Mouse (Mus musculus): ENCODE measurements around the gene Ptov1.
"Not testable (repeated sequence)": the region's sequence is repeated elsewhere in the genome, so short reads cannot be mapped to it uniquely, and the experiment has no call there.

Ptov1 gene

GRCm38 (mm10) chr7:44888256-44889105, 18.9 kb upstream of the Ptov1 start:
- no peak for DNase-seq

GRCm38 (mm10) chr7:44886964-44887363, 17.4 kb upstream of the Ptov1 start:
- DNase-seq, result no peak

GRCm38 (mm10) chr7:44884637-44885036, 15.0 kb upstream of the Ptov1 start:
- no peak for DNase-seq

GRCm38 (mm10) chr7:44883036-44883435, 13.4 kb upstream of the Ptov1 start:
- no peak for DNase-seq

- no peak for DNase-seq
Observed at GRCm38 (mm10) chr7:44877833-44878232, 8.2 kb upstream of the Ptov1 start.

- not testable (repeated sequence) for DNase-seq
Observed at GRCm38 (mm10) chr7:44871774-44872173, 2.2 kb upstream of the Ptov1 start.

GRCm38 (mm10) chr7:44871181-44871580, 1.6 kb upstream of the Ptov1 start:
- no peak for DNase-seq

GRCm38 (mm10) chr7:44870614-44871013, 1.0 kb upstream of the Ptov1 start:
- no peak for DNase-seq

- peak; percentile 31 to 36 for DNase-seq
Observed at GRCm38 (mm10) chr7:44868919-44869696, 480 bp downstream of the Ptov1 start.

GRCm38 (mm10) chr7:44868465-44868864, 1.1 kb downstream of the Ptov1 start:
- no peak for DNase-seq

GRCm38 (mm10) chr7:44867802-44868201, 1.8 kb downstream of the Ptov1 start:
- no peak for DNase-seq

- DNase-seq, result no peak
Observed at GRCm38 (mm10) chr7:44867010-44867702, 2.4 kb downstream of the Ptov1 start.

- DNase-seq, result no peak
Observed at GRCm38 (mm10) chr7:44866276-44867009, 3.1 kb downstream of the Ptov1 start.

- no peak for DNase-seq
Observed at GRCm38 (mm10) chr7:44864595-44865542, 4.7 kb downstream of the Ptov1 start.

GRCm38 (mm10) chr7:44863982-44864494, 5.5 kb downstream of the Ptov1 start:
- no peak for DNase-seq

- DNase-seq, result no peak
Observed at GRCm38 (mm10) chr7:44863210-44863609, 6.4 kb downstream of the Ptov1 start.

GRCm38 (mm10) chr7:44862434-44862833, 7.2 kb downstream of the Ptov1 start:
- no peak for DNase-seq

GRCm38 (mm10) chr7:44861429-44861816, 8.2 kb downstream of the Ptov1 start:
- no peak for DNase-seq

- peak in 1 of 2 experiments; percentile 75 for DNase-seq
Observed at GRCm38 (mm10) chr7:44860576-44861428, 8.8 kb downstream of the Ptov1 start.

- DNase-seq, result no peak
Observed at GRCm38 (mm10) chr7:44859896-44860295, 9.7 kb downstream of the Ptov1 start.

Measured in spleen, adult 18-20 months (tissue).